ENCODE assay signal across 17 mouse cellular contexts in the genomic region with DNA sequence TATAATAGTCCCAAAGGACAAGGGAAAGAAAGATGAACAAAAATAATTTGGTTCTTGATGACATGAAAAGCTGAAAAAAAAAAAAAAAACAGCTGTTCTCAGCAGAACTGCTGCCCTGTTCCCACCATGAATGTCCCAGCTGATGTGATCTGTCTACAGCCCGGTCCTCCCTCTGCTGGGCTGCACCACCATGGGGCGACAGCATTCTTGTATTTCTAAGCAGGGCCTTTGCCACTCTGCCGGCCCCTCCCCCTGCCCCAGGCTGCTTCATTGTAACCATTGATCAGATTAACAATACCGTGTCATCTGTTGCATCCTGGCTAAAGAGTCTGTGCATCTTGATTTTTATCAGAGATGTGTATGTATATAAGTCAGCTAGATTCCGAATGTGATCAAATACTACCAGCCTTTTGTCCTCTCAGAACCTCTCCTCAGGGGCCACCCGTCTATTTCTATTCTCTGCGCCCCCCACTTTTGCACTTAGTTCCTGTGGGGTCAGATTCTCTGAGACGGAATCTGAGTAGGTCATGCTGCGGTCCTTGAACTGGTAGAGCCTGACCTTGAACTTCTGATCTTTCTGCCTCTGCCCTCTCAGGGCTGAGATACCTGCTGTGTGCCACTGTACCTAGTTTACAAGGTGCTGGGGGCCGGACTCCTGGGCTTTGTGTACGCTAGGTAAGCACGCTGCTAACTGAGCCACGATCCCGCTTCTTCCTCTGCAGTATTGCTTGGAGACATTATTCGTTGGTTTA.
DNase-seq lines count a peak whose midpoint lies in the region; ATAC-seq and TF ChIP-seq lines count a peak whose summit lies in the region.
"Had no signal": no experiment of that assay in that cellular context is flagged by ENCODE, and none has a peak within 500 bp of the region (broad histone marks: within the 10 kb centered on the region; RNA-seq: fewer than 3 reads in every experiment).

No protein-coding gene starts in this region.

- no peak overlapping the region for H3K4me3 ChIP-seq in hindbrain, embryonic 10.5 days
- H3K4me3 ChIP-seq in hindbrain, embryonic 16.5 days (ENCODE audit: low read length): no peak overlapping the region
- no peak overlapping the region for H3K4me3 ChIP-seq in ES-E14 (ENCODE audit: insufficient read depth in 1 of 2, low read depth in 1 of 2, low read length in 2 of 2, poor library complexity in 1 of 2, severe bottlenecking in 1 of 2)
- H3K4me3 ChIP-seq in embryonic facial prominence, embryonic 11.5 days (ENCODE audit: low read depth, low read length): no peak overlapping the region
- H3K4me3 ChIP-seq in midbrain, postnatal 0 days (ENCODE audit: low read depth, low read length): no peak overlapping the region
- H3K4me3 ChIP-seq in liver, postnatal 0 days (ENCODE audit: low read depth, low read length): no peak overlapping the region
- H3K4me3 ChIP-seq: heart, adult 2 months; limb, embryonic 10.5 days; liver, embryonic 13.5 days had no signal

- peak; percentile 81 for DNase-seq in hindbrain, embryonic 10.5 days (ENCODE audit: low spot score)
- DNase-seq in ES-E14 (ENCODE audit: low read depth, low spot score) (peak; percentile 81), adipocyte (ENCODE audit: low spot score) (no peak)
- DNase-seq in embryonic facial prominence, embryonic 11.5 days (ENCODE audit: low spot score): no peak
- peak; percentile 27 for DNase-seq in midbrain, postnatal 0 days (ENCODE audit: low spot score)
- DNase-seq in thymus, postnatal 36 days: no peak
- no peak for DNase-seq in liver, postnatal 0 days
- DNase-seq: adrenal gland, postnatal 25 days; cerebellum, postnatal 25 days; heart, adult 2 months; kidney, adult 11 months; kidney, postnatal 25 days; liver, embryonic 13.5 days; lung, postnatal 14 days had no signal

- no peak overlapping the region for H3K4me2 ChIP-seq in hindbrain, embryonic 16.5 days (ENCODE audit: low read length)
- no peak overlapping the region for H3K4me2 ChIP-seq in embryonic facial prominence, embryonic 11.5 days (ENCODE audit: low read depth, low read length)
- H3K4me2 ChIP-seq in midbrain, postnatal 0 days (ENCODE audit: low read depth, low read length, poor library complexity, severe bottlenecking): no peak overlapping the region
- H3K4me2 ChIP-seq in liver, postnatal 0 days (ENCODE audit: low read depth, low read length): no peak overlapping the region
- H3K4me2 ChIP-seq: liver, embryonic 13.5 days had no signal

- H3K9ac ChIP-seq in hindbrain, embryonic 16.5 days (ENCODE audit: low read depth, low read length): no peak overlapping the region
- no peak overlapping the region for H3K9ac ChIP-seq in ES-E14 (ENCODE audit: insufficient read depth, low read depth, low read length, poor library complexity, severe bottlenecking)
- H3K9ac ChIP-seq in embryonic facial prominence, embryonic 11.5 days (replicated peaks; ENCODE audit: low read length): no peak overlapping the region
- no peak overlapping the region for H3K9ac ChIP-seq in midbrain, postnatal 0 days (replicated peaks; ENCODE audit: low read length, poor library complexity, severe bottlenecking)
- no peak overlapping the region for H3K9ac ChIP-seq in liver, postnatal 0 days (replicated peaks)
- H3K9ac ChIP-seq: liver, embryonic 13.5 days had no signal

- peak overlapping the region; percentile 35; the same call in 1 of the 2 replicates for H3K27ac ChIP-seq in hindbrain, embryonic 10.5 days
- no peak overlapping the region for H3K27ac ChIP-seq in hindbrain, embryonic 16.5 days (ENCODE audit: low read depth, low read length)
- peak overlapping the region; percentile 73; the same call in 1 of the 2 replicates for H3K27ac ChIP-seq in ES-E14 (ENCODE audit: insufficient read depth, low read depth, low read length, poor library complexity, severe bottlenecking)
- no peak overlapping the region for H3K27ac ChIP-seq in embryonic facial prominence, embryonic 11.5 days (replicated peaks; ENCODE audit: low read depth, low read length)
- no peak overlapping the region for H3K27ac ChIP-seq in midbrain, postnatal 0 days (ENCODE audit: low read depth, low read length)
- H3K27ac ChIP-seq in liver, postnatal 0 days (ENCODE audit: low read depth): no peak overlapping the region
- H3K27ac ChIP-seq: heart, adult 2 months; limb, embryonic 10.5 days; liver, embryonic 13.5 days had no signal

- 39% methylated on average over 15 of the region's 15 CpGs for WGBS in hindbrain, embryonic 10.5 days
- 44% methylated on average over 15 of the region's 15 CpGs for WGBS in hindbrain, embryonic 16.5 days
- 48% methylated on average over 15 of the region's 15 CpGs for WGBS in embryonic facial prominence, embryonic 11.5 days
- WGBS in midbrain, postnatal 0 days: 46% methylated on average over 15 of the region's 15 CpGs
- WGBS in liver, postnatal 0 days (ENCODE audit: insufficient replicate concordance): 60% methylated on average over 15 of the region's 15 CpGs

- ATAC-seq in hindbrain, embryonic 16.5 days: no peak
- peak; percentile 72; the same call in 1 of the 2 replicates for ATAC-seq in embryonic facial prominence, embryonic 11.5 days (replicated peaks; ENCODE audit: insufficient number of reproducible peaks, low FRiP score, low TSS enrichment, low read depth)
- no peak for ATAC-seq in midbrain, postnatal 0 days (ENCODE audit: low FRiP score)
- ATAC-seq in liver, postnatal 0 days: no peak

- TF ChIP-seq EP300 in liver, postnatal 0 days (IDR thresholded peaks at IDR 0.05; ENCODE audit: low read depth): no peak

- H3K27me3 ChIP-seq in hindbrain, embryonic 10.5 days (ENCODE audit: insufficient read depth, poor library complexity, severe bottlenecking): no peaks in the 10 kb centered on the region
- no peaks in the 10 kb centered on the region for H3K27me3 ChIP-seq in hindbrain, embryonic 16.5 days (replicated peaks; ENCODE audit: control insufficient read depth, insufficient read depth, low read length)
- no peaks in the 10 kb centered on the region for H3K27me3 ChIP-seq in embryonic facial prominence, embryonic 11.5 days (ENCODE audit: control insufficient read depth, insufficient read depth, low read length)
- no peaks in the 10 kb centered on the region for H3K27me3 ChIP-seq in midbrain, postnatal 0 days (ENCODE audit: insufficient read depth, low read length)
- no peaks in the 10 kb centered on the region for H3K27me3 ChIP-seq in liver, postnatal 0 days (ENCODE audit: insufficient read depth, low read length)
- H3K27me3 ChIP-seq: liver, embryonic 13.5 days had no signal

- H3K4me1 ChIP-seq in hindbrain, embryonic 10.5 days (replicated peaks): peaks cover 53% of the 10 kb centered on the region
- peaks cover 14% of the 10 kb centered on the region for H3K4me1 ChIP-seq in hindbrain, embryonic 16.5 days (ENCODE audit: control insufficient read depth, insufficient read depth, low read depth, low read length)
- H3K4me1 ChIP-seq in ES-E14 (ENCODE audit: control insufficient read depth in 2 of 2, insufficient read depth in 2 of 2, low read length in 2 of 2, poor library complexity in 1 of 2): peaks cover 4 to 11% of the 10 kb centered on the region in 2 experiments
- no peaks in the 10 kb centered on the region for H3K4me1 ChIP-seq in embryonic facial prominence, embryonic 11.5 days (ENCODE audit: control insufficient read depth, insufficient read depth, low read length)
- H3K4me1 ChIP-seq in midbrain, postnatal 0 days (ENCODE audit: insufficient read depth, low read length): peaks cover 8% of the 10 kb centered on the region; the same call in 1 of the 2 replicates
- no peaks in the 10 kb centered on the region for H3K4me1 ChIP-seq in liver, postnatal 0 days (ENCODE audit: insufficient read depth)
- H3K4me1 ChIP-seq: liver, embryonic 13.5 days had no signal

- in situ Hi-C loops in ES-E14 (cut with MboI; ENCODE audit: low sequenced_read_pairs in 2 of 2, unreplicated experiment in 2 of 2): no loop called here

- no peaks in the 10 kb centered on the region for H3K9me3 ChIP-seq in hindbrain, embryonic 10.5 days
- H3K9me3 ChIP-seq in hindbrain, embryonic 16.5 days (ENCODE audit: control insufficient read depth, low read length): no peaks in the 10 kb centered on the region
- peaks cover 2% of the 10 kb centered on the region; the same call in 1 of the 2 replicates for H3K9me3 ChIP-seq in ES-E14 (ENCODE audit: control insufficient read depth, insufficient read depth, low read depth, low read length)
- no peaks in the 10 kb centered on the region for H3K9me3 ChIP-seq in embryonic facial prominence, embryonic 11.5 days (replicated peaks; ENCODE audit: control insufficient read depth, low read length)
- no peaks in the 10 kb centered on the region for H3K9me3 ChIP-seq in midbrain, postnatal 0 days (ENCODE audit: low read length)
- no peaks in the 10 kb centered on the region for H3K9me3 ChIP-seq in liver, postnatal 0 days (ENCODE audit: low read length)
- H3K9me3 ChIP-seq: limb, embryonic 10.5 days; liver, embryonic 13.5 days had no signal

- no peaks in the 10 kb centered on the region for H3K36me3 ChIP-seq in hindbrain, embryonic 10.5 days
- no peaks in the 10 kb centered on the region for H3K36me3 ChIP-seq in hindbrain, embryonic 16.5 days (ENCODE audit: control insufficient read depth, insufficient read depth, low read length)
- H3K36me3 ChIP-seq in ES-E14 (ENCODE audit: control insufficient read depth, insufficient read depth, low read length, poor library complexity, severe bottlenecking): no peaks in the 10 kb centered on the region
- no peaks in the 10 kb centered on the region for H3K36me3 ChIP-seq in embryonic facial prominence, embryonic 11.5 days (replicated peaks; ENCODE audit: control insufficient read depth, insufficient read depth, low read depth, low read length)
- H3K36me3 ChIP-seq in midbrain, postnatal 0 days (ENCODE audit: insufficient read depth, low read length): no peaks in the 10 kb centered on the region
- H3K36me3 ChIP-seq in liver, postnatal 0 days (replicated peaks; ENCODE audit: insufficient read depth, low read length): no peaks in the 10 kb centered on the region
- H3K36me3 ChIP-seq: G1E; limb, embryonic 10.5 days; liver, embryonic 13.5 days had no signal

- TF ChIP-seq CTCF in midbrain, postnatal 0 days (IDR thresholded peaks at IDR 0.05): no peak; the same call in 1 of the 2 replicates
- no peak for TF ChIP-seq CTCF in liver, postnatal 0 days (IDR thresholded peaks at IDR 0.05; ENCODE audit: low read depth)

TF ChIP-seq in ES-E14, 5 proteins besides CTCF, POLR2A, EP300 and RAD21:
- TF ChIP-seq MAFK (IDR thresholded peaks at IDR 0.05; ENCODE audit: insufficient read depth, low read depth, low read length): peak; percentile 54; the same call in 1 of the 2 replicates
- TF ChIP-seq HCFC1 (IDR thresholded peaks at IDR 0.05; ENCODE audit: borderline replicate concordance, insufficient read depth, low read length): 0 out of 2 replicates have a peak, but pooled peaks have one; percentile 23
- no peak for TF ChIP-seq ZC3H11A (IDR thresholded peaks at IDR 0.05; ENCODE audit: borderline replicate concordance, low read depth, low read length)
- TF ChIP-seq ZNF384 (IDR thresholded peaks at IDR 0.05; ENCODE audit: low read depth, low read length): peak; percentile 82
- peak; percentile 53; the same call in 1 of the 2 replicates for TF ChIP-seq CHD2 (IDR thresholded peaks at IDR 0.05; ENCODE audit: low read depth, low read length)

Comparison
In these comparisons a context has a peak if more than half of its experiments do, and no peak if none do; other contexts are left out.
1. H3K27ac ChIP-seq: peak in hindbrain, embryonic 10.5 days (single experiment) and ES-E14 (single experiment); none in hindbrain, embryonic 16.5 days (single experiment), embryonic facial prominence, embryonic 11.5 days (single experiment), midbrain, postnatal 0 days (single experiment) and liver, postnatal 0 days (single experiment).
2. DNase-seq: peak in hindbrain, embryonic 10.5 days (single experiment), ES-E14 (single experiment) and midbrain, postnatal 0 days (single experiment); none in embryonic facial prominence, embryonic 11.5 days (single experiment), thymus, postnatal 36 days (0 of 2), liver, postnatal 0 days (single experiment) and adipocyte (single experiment).